Mouse (Mus musculus): ENCODE measurements at regions not wholly inside any gene's neighbourhood (a gene's known extent, or its start where the extent isn't known, plus 50 kb on each side); places are given as distances from the start of the nearest gene placed in this dataset.

GRCm38 (mm10) chr8:53941144-53941543 lies 136.3 kb upstream of the Vegfc start:
- Histone ChIP-seq H3K79me2 (ENCODE audit: control insufficient read depth, insufficient read depth) (no peaks in the 10 kb centered on the region), H3K4me3 (no peak overlapping the region), H3ac (ENCODE audit: control insufficient read depth, insufficient read length) (no peak overlapping the region), H3K4me2 (ENCODE audit: low read depth) (no peak overlapping the region), H3K27me3 (ENCODE audit: control insufficient read depth, insufficient read depth, insufficient read length) (no peaks in the 10 kb centered on the region), H3K36me3 (ENCODE audit: control insufficient read depth, insufficient read depth) (no peaks in the 10 kb centered on the region)
- TF ChIP-seq TCF12 (IDR thresholded peaks at IDR 0.05; ENCODE audit: insufficient read depth, poor library complexity, severe bottlenecking) = no peak

GRCm38 (mm10) chr8:53945561-53945960 lies 131.8 kb upstream of the Vegfc start:
- Histone ChIP-seq H3K36me3 (ENCODE audit: control insufficient read depth, insufficient read depth) (no peaks in the 10 kb centered on the region), H3K79me2 (ENCODE audit: control insufficient read depth, insufficient read depth) (no peaks in the 10 kb centered on the region), H3K4me2 (ENCODE audit: low read depth) (no peak overlapping the region), H3K27me3 (ENCODE audit: control insufficient read depth, insufficient read depth, insufficient read length) (no peaks in the 10 kb centered on the region), H3ac (ENCODE audit: control insufficient read depth, insufficient read length) (no peak overlapping the region), H3K4me3 (no peak overlapping the region)
- TF ChIP-seq SRF (IDR thresholded peaks at IDR 0.05; ENCODE audit: control insufficient read depth, insufficient read length, low read depth) = no peak

- Histone ChIP-seq H3K79me2 (ENCODE audit: control insufficient read depth, insufficient read depth) (no peaks in the 10 kb centered on the region), H3K36me3 (ENCODE audit: control insufficient read depth, insufficient read depth) (no peaks in the 10 kb centered on the region), H3K4me2 (ENCODE audit: low read depth) (no peak overlapping the region), H3ac (ENCODE audit: control insufficient read depth, insufficient read length) (no peak overlapping the region), H3K27me3 (ENCODE audit: control insufficient read depth, insufficient read depth, insufficient read length) (no peaks in the 10 kb centered on the region), H3K4me3 (no peak overlapping the region)
- TF ChIP-seq POLR2A (IDR thresholded peaks at IDR 0.05; ENCODE audit: insufficient read length, low read depth) (no peak), REST (IDR thresholded peaks at IDR 0.05; ENCODE audit: insufficient read depth, insufficient read length) (no peak), E2F4 (IDR thresholded peaks at IDR 0.05; ENCODE audit: insufficient read depth) (no peak)
Measured at GRCm38 (mm10) chr8:53947384-53947783, 130.0 kb upstream of the Vegfc start.

GRCm38 (mm10) chr8:53954476-53955158 lies 122.8 kb upstream of the Vegfc start:
- Histone ChIP-seq H3ac (ENCODE audit: control insufficient read depth, insufficient read length) (no peak overlapping the region), H3K79me2 (ENCODE audit: control insufficient read depth, insufficient read depth) (no peaks in the 10 kb centered on the region), H3K36me3 (ENCODE audit: control insufficient read depth, insufficient read depth) (no peaks in the 10 kb centered on the region), H3K4me2 (ENCODE audit: low read depth) (no peak overlapping the region), H3K4me3 (no peak overlapping the region), H3K27me3 (ENCODE audit: control insufficient read depth, insufficient read depth, insufficient read length) (no peaks in the 10 kb centered on the region)
- TF ChIP-seq SRF (IDR thresholded peaks at IDR 0.05; ENCODE audit: control insufficient read depth, insufficient read length, low read depth) = no peak
- no peak for TF ChIP-seq USF1 (IDR thresholded peaks at IDR 0.05; ENCODE audit: low read depth)
- no peak for TF ChIP-seq MAX (IDR thresholded peaks at IDR 0.05; ENCODE audit: low read depth)
- no peak for TF ChIP-seq REST (IDR thresholded peaks at IDR 0.05; ENCODE audit: insufficient read depth, insufficient read length)

- no peaks in the 10 kb centered on the region for H3K36me3 ChIP-seq (ENCODE audit: control insufficient read depth, insufficient read depth)
- H3ac ChIP-seq (ENCODE audit: control insufficient read depth, insufficient read length) = no peak overlapping the region
- H3K4me3 ChIP-seq = no peak overlapping the region
- H3K79me2 ChIP-seq (ENCODE audit: control insufficient read depth, insufficient read depth) = no peaks in the 10 kb centered on the region
- H3K4me2 ChIP-seq (ENCODE audit: low read depth) = no peak overlapping the region
- no peaks in the 10 kb centered on the region for H3K27me3 ChIP-seq (ENCODE audit: control insufficient read depth, insufficient read depth, insufficient read length)
- TF ChIP-seq TCF12 (IDR thresholded peaks at IDR 0.05; ENCODE audit: insufficient read depth, poor library complexity, severe bottlenecking) (no peak), MYOD1 (IDR thresholded peaks at IDR 0.05; ENCODE audit: control insufficient read depth in 1 of 3, insufficient read length in 2 of 3, low read depth in 2 of 3) (no peak), TCF3 (IDR thresholded peaks at IDR 0.05; ENCODE audit: insufficient read length, low read depth) (no peak), MAX (IDR thresholded peaks at IDR 0.05; ENCODE audit: low read depth) (no peak), POLR2A (IDR thresholded peaks at IDR 0.05; ENCODE audit: insufficient read length, low read depth) (no peak), SRF (IDR thresholded peaks at IDR 0.05; ENCODE audit: control insufficient read depth, insufficient read length, low read depth) (no peak), CEBPB (IDR thresholded peaks at IDR 0.05; ENCODE audit: insufficient read depth, poor library complexity, severe bottlenecking) (no peak), POLR2AphosphoS2 (IDR thresholded peaks at IDR 0.05; ENCODE audit: insufficient read length, low read depth) (no peak), E2F4 (IDR thresholded peaks at IDR 0.05; ENCODE audit: insufficient read depth) (no peak), MYOG (IDR thresholded peaks at IDR 0.05; ENCODE audit: control insufficient read depth in 1 of 3, insufficient read depth in 1 of 3, insufficient read length in 2 of 3, low read depth in 2 of 3) (no peak), USF1 (IDR thresholded peaks at IDR 0.05; ENCODE audit: low read depth) (no peak), REST (IDR thresholded peaks at IDR 0.05; ENCODE audit: insufficient read depth, insufficient read length) (no peak)
Measured at GRCm38 (mm10) chr8:53956148-53956547, 121.3 kb upstream of the Vegfc start.

GRCm38 (mm10) chr8:53958548-53958947 lies 118.9 kb upstream of the Vegfc start:
- Histone ChIP-seq H3K27me3 (ENCODE audit: control insufficient read depth, insufficient read depth, insufficient read length) (no peaks in the 10 kb centered on the region), H3ac (ENCODE audit: control insufficient read depth, insufficient read length) (no peak overlapping the region), H3K4me2 (ENCODE audit: low read depth) (no peak overlapping the region), H3K79me2 (ENCODE audit: control insufficient read depth, insufficient read depth) (no peaks in the 10 kb centered on the region), H3K4me3 (no peak overlapping the region), H3K36me3 (ENCODE audit: control insufficient read depth, insufficient read depth) (no peaks in the 10 kb centered on the region)
- no peak for TF ChIP-seq CEBPB (IDR thresholded peaks at IDR 0.05; ENCODE audit: insufficient read depth, poor library complexity, severe bottlenecking)
- TF ChIP-seq USF1 (IDR thresholded peaks at IDR 0.05; ENCODE audit: low read depth) = no peak
- TF ChIP-seq POLR2AphosphoS2 (IDR thresholded peaks at IDR 0.05; ENCODE audit: insufficient read length, low read depth) = no peak
- TF ChIP-seq POLR2A (IDR thresholded peaks at IDR 0.05; ENCODE audit: insufficient read length, low read depth) = no peak
- TF ChIP-seq MAX (IDR thresholded peaks at IDR 0.05; ENCODE audit: low read depth) = no peak
- no peak for TF ChIP-seq E2F4 (IDR thresholded peaks at IDR 0.05; ENCODE audit: insufficient read depth)
- TF ChIP-seq TCF3 (IDR thresholded peaks at IDR 0.05; ENCODE audit: insufficient read length, low read depth) = no peak
- TF ChIP-seq REST (IDR thresholded peaks at IDR 0.05; ENCODE audit: insufficient read depth, insufficient read length) = no peak
- no peak for TF ChIP-seq SRF (IDR thresholded peaks at IDR 0.05; ENCODE audit: control insufficient read depth, insufficient read length, low read depth)
- TF ChIP-seq MYOD1 (IDR thresholded peaks at IDR 0.05; ENCODE audit: control insufficient read depth in 1 of 3, insufficient read length in 2 of 3, low read depth in 2 of 3) = no peak
- TF ChIP-seq TCF12 (IDR thresholded peaks at IDR 0.05; ENCODE audit: insufficient read depth, poor library complexity, severe bottlenecking) = no peak
- no peak for TF ChIP-seq MYOG (IDR thresholded peaks at IDR 0.05; ENCODE audit: control insufficient read depth in 1 of 3, insufficient read depth in 1 of 3, insufficient read length in 2 of 3, low read depth in 2 of 3)

Measured in myocyte (in vitro differentiated cells).